Mouse (Mus musculus) E14TG2a.4 (cell line): Measurements from ENCODE around the gene Rbm26.

Experiments used
- CTCF ChIP-seq: conservative IDR thresholded peaks from 2 replicates; pipeline ENCODE4 v1.5.1; 2014; ENCODE audit warnings: low read length
- POU5F1 ChIP-seq: IDR thresholded peaks from 2 replicates; pipeline ENCODE4 v1.6.1; 2014; ENCODE audit warnings: low read length, borderline replicate concordance

- TF ChIP-seq CTCF: no peak
- TF ChIP-seq POU5F1: no peak
These were observed 17.6 kb upstream of the Rbm26 start for GRCm38 (mm10) chr14:105194682-105195081.
